Mouse (Mus musculus) central nervous system, embryonic 11.5 days (tissue): ENCODE results near the gene Dop1b. TPM values are rescaled to one million over a fixed set of nuclear protein-coding genes. Genes with fewer than 3 reads are reported as not detected.

Experiments used
- polyA plus RNA-seq: library from polyadenylated mRNA; depleted of rRNA; stranded (reverse); fragments of >200 nt; gene quantifications from 2 replicates; pipeline ENCODE4 v1.2.3, GENCODE M21; 2012; rRNA removed

Gene Dop1b
- polyA plus RNA-seq: 16.8 and 17.6 TPM in 2 replicates

GRCm38 (mm10) chr16:93711411-93712188 lies at the start of gene Dop1b:
Gene Dop1b, plus strand, starts transcription at chr16:93711904.

GRCm38 (mm10) chr16:93682689-93683507 lies 28.8 kb upstream of the Dop1b start, which contains the start of gene Cbr3:
Gene Cbr3, plus strand, starts transcription at chr16:93683215.

GRCm38 (mm10) chr16:93831627-93832395 lies 120.1 kb downstream of the Dop1b start, which contains the start of gene Morc3:
Gene Morc3, plus strand, starts transcription at chr16:93832121.

Other genes with a start within 250 kb of the Dop1b start
- gene Setd4, start 107.8 kb upstream of the Dop1b start, polyA plus RNA-seq: 17.5 and 21.7 TPM in 2 replicates
- 104 and 158 TPM in 2 replicates for gene Cbr1, start 106.1 kb upstream of the Dop1b start, polyA plus RNA-seq
- 0.07 TPM in 1 of 2 replicates, not detected in the other for gene Gm5678, start 83.8 kb upstream of the Dop1b start, polyA plus RNA-seq
- 0.70 and 0.78 TPM in 2 replicates for gene Cbr3, start 28.7 kb upstream of the Dop1b start, polyA plus RNA-seq
- gene Morc3, start 120.2 kb downstream of the Dop1b start, polyA plus RNA-seq: 29.1 and 35.9 TPM in 2 replicates
- 54.7 and 57.5 TPM in 2 replicates for gene Chaf1b, start 172.0 kb downstream of the Dop1b start, polyA plus RNA-seq